Mouse (Mus musculus) forebrain, embryonic 13.5 days (tissue): ENCODE results near the gene Macrod1. TPM values are rescaled to one million over a fixed set of nuclear protein-coding genes. Genes with fewer than 3 reads are reported as not detected.

Experiments used
- ATAC-seq: fragments of 200-750 bp; cut with Nextera tagmentation; 2 replicates; pipeline ENCODE4 v1.8.0; 2017
- H3K27ac ChIP-seq: fragments of 300-500 bp; sonication (generic); 2 replicates; pipeline ENCODE4 v1.5.1; 2015; ENCODE audit warnings: inconsistent platforms, mild to moderate bottlenecking, moderate library complexity
- H3K27me3 ChIP-seq: fragments of 300-500 bp; sonication (generic); 2 replicates; pipeline ENCODE4 v1.6.1; 2015; ENCODE audit warnings: mild to moderate bottlenecking, inconsistent platforms
- H3K36me3 ChIP-seq: fragments of 300-500 bp; sonication (generic); 2 replicates; pipeline ENCODE4 v1.6.1; 2015; ENCODE audit warnings: mild to moderate bottlenecking, inconsistent platforms; ENCODE audit not compliant: poor library complexity, severe bottlenecking
- H3K4me1 ChIP-seq: fragments of 300-500 bp; sonication (generic); 2 replicates; pipeline ENCODE4 v1.6.1; 2015; ENCODE audit warnings: inconsistent platforms
- H3K4me2 ChIP-seq: fragments of 300-500 bp; sonication (generic); 2 replicates; pipeline ENCODE4 v1.6.1; 2015; ENCODE audit warnings: inconsistent platforms, mild to moderate bottlenecking, moderate library complexity
- H3K4me3 ChIP-seq: fragments of 300-500 bp; sonication (generic); 2 replicates; pipeline ENCODE4 v1.5.1; 2015; ENCODE audit warnings: mild to moderate bottlenecking, inconsistent platforms
- H3K9ac ChIP-seq: fragments of 300-500 bp; sonication (generic); 2 replicates; pipeline ENCODE4 v1.6.1; 2015; ENCODE audit warnings: mild to moderate bottlenecking, inconsistent platforms
- H3K9me3 ChIP-seq: fragments of 300-500 bp; sonication (generic); replicated peaks from 2 replicates; pipeline ENCODE4 v1.6.1; 2016; ENCODE audit warnings: inconsistent platforms
- WGBS: fragments of 180-500 bp; shearing (Covaris S2); methylation state at CpG from one replicate; pipeline ENCODE4 v1.1.7; 2015; 5-methylcytosine and 5-hydroxymethylcytosine counted together
- polyA plus RNA-seq: library from polyadenylated mRNA; unstranded; fragments of >200 nt; fragmentation: Nextera tagmentation; extraction: Ambion mirVana; gene quantifications from 2 replicates; pipeline ENCODE4 v1.2.1, GENCODE M21; 2015

Gene Macrod1
- polyA plus RNA-seq, 1 experiment from 2014 or later: 4.4 TPM

DNA sequence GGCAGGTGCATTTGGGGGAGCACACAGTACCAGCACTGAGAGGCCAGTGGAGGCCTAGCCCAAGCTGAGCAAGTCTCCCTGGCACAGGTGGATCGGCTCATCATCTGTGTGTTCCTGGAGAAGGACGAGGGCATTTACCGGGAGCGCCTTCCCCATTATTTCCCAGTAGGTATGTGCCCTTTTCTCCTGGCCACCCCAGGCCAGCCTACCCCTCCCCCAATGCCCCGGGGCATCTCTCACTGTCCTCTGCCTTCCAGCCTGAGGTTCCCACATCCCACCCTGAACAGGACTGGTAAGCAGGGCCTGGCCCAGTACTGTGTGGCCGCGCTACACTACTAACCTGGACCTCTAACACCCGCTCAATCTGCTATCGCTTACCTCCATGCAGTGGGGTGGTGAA lies 140.8 kb downstream of the Macrod1 start:
- H3K27ac ChIP-seq: no peak overlapping the region
- no peak for ATAC-seq
- no peak overlapping the region for H3K4me3 ChIP-seq
- no peak overlapping the region for H3K9ac ChIP-seq
- 77% methylated on average over 9 of the region's 9 CpGs for WGBS
- H3K27me3 ChIP-seq: peaks cover 7% of the 10 kb centered on the region; the same call in 1 of the 2 replicates
- H3K9me3 ChIP-seq: no peaks in the 10 kb centered on the region
- H3K36me3 ChIP-seq: peaks cover 55% of the 10 kb centered on the region
- peaks cover 30% of the 10 kb centered on the region for H3K4me1 ChIP-seq
- H3K4me2 ChIP-seq: no peak overlapping the region

DNA sequence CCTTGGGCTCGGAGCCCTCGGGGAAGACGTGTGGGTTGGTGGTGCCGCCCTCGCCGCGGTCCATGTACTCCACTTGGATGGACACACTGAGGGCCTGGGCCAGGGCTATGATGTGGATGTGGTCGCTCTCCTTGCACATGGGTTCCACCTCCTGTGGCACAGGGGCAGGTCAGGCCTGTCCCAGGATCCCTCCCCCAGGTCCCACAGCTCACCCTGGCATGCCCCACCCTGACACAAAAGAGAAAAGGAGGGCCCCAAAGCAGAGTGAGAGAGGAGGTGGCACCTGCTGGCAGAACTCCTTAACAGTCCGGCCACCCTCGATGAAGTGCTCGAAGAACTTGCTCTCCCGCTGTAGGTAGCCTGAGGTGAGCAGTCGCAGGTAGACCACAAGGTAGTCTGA lies 142.5 kb downstream of the Macrod1 start:
- Histone ChIP-seq H3K27me3 (0 out of 2 replicates have a peak, but pooled peaks cover 4% of the 10 kb centered on the region), H3K4me2 (no peak overlapping the region), H3K4me3 (no peak overlapping the region), H3K4me1 (peaks cover 28% of the 10 kb centered on the region), H3K9ac (no peak overlapping the region), H3K27ac (no peak overlapping the region), H3K9me3 (no peaks in the 10 kb centered on the region), H3K36me3 (peaks cover 71% of the 10 kb centered on the region)
- ATAC-seq: no peak
- 93% methylated on average over 13 of the region's 13 CpGs for WGBS

DNA sequence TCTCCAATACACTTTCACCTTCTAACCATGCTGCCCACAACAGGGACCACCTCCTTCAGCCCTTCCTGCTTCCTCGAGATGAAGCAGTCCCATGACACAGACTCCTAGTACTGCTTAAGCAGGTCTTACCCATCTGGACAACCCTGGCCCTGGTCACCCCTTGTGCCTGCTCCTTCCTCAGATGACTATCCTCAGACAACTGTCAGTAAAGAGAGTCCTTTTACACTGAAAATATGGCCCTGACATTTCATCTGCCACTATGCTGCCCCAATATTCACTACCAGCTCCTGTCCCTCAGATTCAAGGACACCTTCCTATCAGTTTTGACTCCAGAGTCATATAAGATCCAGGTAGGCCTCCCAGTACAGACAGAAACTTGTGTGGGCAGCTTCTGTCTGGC lies 143.8 kb downstream of the Macrod1 start:
- Histone ChIP-seq H3K36me3 (peaks cover 74% of the 10 kb centered on the region), H3K4me2 (no peak overlapping the region), H3K9me3 (no peaks in the 10 kb centered on the region), H3K4me3 (no peak overlapping the region), H3K4me1 (peaks cover 41% of the 10 kb centered on the region), H3K9ac (no peak overlapping the region), H3K27me3 (no peaks in the 10 kb centered on the region), H3K27ac (no peak overlapping the region)
- WGBS: 68% methylated on average over 1 of the region's 1 CpGs
- ATAC-seq: no peak

DNA sequence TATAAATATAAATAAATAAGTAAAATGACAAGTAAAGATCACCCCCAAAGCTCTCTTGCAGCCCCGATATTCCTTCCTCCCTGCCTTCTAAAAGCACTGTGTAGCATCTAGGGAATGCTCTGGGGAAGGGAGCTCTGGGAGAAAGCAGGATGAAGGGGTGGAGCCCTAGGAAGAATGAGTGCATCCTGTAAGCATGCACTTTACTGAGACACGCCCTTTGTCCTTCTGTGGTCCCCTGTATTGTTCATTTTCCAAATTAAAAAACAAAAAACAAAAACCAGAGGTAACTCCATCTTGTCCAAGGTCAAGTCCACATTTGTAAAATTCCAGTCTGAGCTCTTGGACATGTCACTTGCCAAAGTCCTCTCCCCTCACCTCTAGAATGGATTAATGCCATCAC lies 148.3 kb downstream of the Macrod1 start:
- Histone ChIP-seq H3K4me3 (peak overlapping the region; percentile 85), H3K36me3 (peaks cover 42% of the 10 kb centered on the region), H3K4me1 (peaks cover 32% of the 10 kb centered on the region), H3K9ac (peak overlapping the region; percentile 85), H3K4me2 (peak overlapping the region; percentile 93), H3K9me3 (no peaks in the 10 kb centered on the region), H3K27me3 (no peaks in the 10 kb centered on the region), H3K27ac (no peak overlapping the region)
- no peak for ATAC-seq
- 80% methylated on average over 2 of the region's 2 CpGs for WGBS

DNA sequence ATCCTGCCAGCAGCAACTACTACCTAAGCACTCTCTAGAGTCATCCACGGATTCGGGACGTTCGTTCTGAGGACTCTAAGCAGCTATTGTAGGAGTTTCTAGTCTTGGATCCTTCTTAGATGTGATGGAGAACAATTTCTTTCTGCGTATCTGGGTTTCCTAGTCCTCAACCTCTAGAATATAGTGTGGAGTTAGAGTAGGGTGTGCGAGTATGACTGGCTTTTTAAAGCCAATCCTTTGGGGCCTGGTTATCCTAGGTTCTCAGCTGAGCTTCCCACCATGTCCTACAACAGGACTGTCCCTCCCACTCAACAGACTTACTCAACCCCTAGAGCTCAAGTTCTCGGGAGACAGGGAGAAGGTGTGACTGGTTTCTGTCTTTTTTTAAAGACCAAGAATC lies 148.7 kb downstream of the Macrod1 start:
- peak overlapping the region; percentile 85 for H3K4me3 ChIP-seq
- peak overlapping the region; percentile 85 for H3K9ac ChIP-seq
- peak overlapping the region; percentile 93 for H3K4me2 ChIP-seq
- peaks cover 38% of the 10 kb centered on the region for H3K36me3 ChIP-seq
- H3K4me1 ChIP-seq: peaks cover 32% of the 10 kb centered on the region
- H3K27me3 ChIP-seq: no peaks in the 10 kb centered on the region
- WGBS: 33% methylated on average over 7 of the region's 7 CpGs
- no peak for ATAC-seq
- H3K27ac ChIP-seq: peak overlapping the region; percentile 93
- H3K9me3 ChIP-seq: no peaks in the 10 kb centered on the region

DNA sequence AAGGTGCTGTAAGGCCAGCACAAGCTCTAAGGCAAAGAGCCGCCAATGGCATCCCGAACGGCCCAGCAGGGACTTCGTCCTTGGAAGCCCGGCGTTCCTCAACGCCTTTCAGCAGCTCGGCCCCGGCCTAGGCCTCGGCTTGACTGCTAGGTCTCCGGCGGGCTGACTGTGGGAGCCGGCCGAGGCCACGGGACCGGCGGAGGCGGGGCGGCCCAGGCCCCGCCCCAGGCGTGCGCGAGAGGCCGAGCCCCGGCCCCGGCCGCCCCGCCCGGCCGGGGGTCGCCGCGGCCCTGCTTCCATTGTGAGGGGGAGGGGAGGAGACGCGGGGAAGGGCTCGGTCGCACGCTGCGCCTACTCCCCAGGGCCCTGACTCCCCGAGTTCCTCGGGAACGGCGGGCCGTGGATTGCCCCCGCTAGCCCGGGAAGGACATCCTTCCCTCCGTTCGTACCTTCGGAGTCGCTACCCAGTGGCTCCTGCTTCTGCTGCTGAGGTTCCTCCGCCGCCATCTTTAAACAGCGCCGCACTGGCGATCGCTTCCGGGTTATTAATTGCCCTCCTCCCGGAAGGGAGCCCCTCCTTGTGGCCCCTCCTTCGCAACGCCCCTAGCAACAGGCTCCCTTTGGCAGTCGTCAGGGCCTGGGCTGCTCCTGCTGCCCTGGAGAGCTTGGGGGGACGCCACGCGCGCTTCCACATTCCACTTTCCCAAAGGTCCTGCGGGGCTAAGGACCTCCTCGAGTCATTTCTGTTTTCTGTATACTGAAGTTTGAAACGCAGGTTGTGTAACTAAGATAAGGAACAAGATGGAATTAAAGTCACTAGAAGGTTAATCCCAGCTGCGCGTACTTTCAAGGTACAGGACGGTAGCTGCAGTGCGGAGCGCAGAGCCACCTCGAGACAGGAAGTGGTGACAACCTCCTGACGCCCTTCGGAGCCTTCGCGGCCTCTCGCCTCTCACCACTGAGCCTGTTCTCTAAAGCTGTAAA lies 149.4 kb downstream of the Macrod1 start, which contains the start of gene Otub1:
Gene Otub1 (minus strand): TSS at position 564 of the 984 bp plus-strand sequence.
- Histone ChIP-seq H3K9me3 (no peaks in the 10 kb centered on the region), H3K27ac (peak within 1 kb of the TSS; percentile 93), H3K4me3 (peak within 1 kb of the TSS; percentile 85), H3K4me1 (peaks cover 32% of the 10 kb centered on the region), H3K27me3 (no peaks in the 10 kb centered on the region), H3K9ac (peak within 1 kb of the TSS; percentile 85), H3K4me2 (peak within 1 kb of the TSS; percentile 93), H3K36me3 (peaks cover 31% of the 10 kb centered on the region)
- under 1% methylated on average over 53 of the region's 79 CpGs for WGBS
- peak; percentile 97 for ATAC-seq

DNA sequence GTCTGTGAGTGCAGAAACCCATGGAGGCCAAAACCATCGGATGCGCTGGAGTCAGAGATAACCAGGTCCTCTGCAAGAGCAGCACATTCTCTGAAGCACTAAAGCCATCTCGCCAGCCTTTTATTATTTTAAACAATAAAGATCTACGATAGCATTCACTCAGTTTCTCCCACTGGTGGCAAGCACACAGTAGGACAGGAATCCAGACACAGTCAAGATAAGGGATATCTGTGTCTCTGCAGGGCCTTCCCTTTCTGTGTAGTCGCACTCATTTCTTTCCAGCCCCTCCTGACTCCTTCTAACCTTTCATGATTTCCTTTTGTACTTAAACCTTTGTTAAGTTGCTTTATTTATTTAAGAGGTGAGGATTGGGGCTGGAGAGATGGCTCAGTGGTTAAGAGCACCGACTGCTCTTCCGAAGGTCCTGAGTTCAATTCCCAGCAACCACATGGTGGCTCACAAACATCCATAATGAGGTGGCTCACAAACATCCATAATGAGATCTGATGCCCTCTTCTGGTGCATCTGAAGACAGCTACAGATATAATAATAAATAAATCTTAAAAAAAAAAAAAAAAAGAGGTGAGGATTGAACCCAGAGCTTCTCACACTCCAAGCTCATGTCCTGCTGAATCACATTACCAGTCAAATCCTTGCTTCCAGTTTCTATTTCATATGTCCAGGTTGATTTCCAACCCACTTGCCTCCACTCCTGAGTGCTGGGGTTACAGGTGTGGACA lies 153.5 kb downstream of the Macrod1 start:
- 92% methylated on average over 7 of the region's 7 CpGs for whole genome bisulfite sequencing
- no peak for ATAC-seq
- Histone ChIP-seq H3K4me3 (no peak overlapping the region), H3K4me2 (no peak overlapping the region), H3K9ac (no peak overlapping the region), H3K9me3 (no peaks in the 10 kb centered on the region), H3K36me3 (peaks cover 29% of the 10 kb centered on the region), H3K4me1 (peaks cover 19% of the 10 kb centered on the region), H3K27me3 (no peaks in the 10 kb centered on the region), H3K27ac (no peak overlapping the region)

DNA sequence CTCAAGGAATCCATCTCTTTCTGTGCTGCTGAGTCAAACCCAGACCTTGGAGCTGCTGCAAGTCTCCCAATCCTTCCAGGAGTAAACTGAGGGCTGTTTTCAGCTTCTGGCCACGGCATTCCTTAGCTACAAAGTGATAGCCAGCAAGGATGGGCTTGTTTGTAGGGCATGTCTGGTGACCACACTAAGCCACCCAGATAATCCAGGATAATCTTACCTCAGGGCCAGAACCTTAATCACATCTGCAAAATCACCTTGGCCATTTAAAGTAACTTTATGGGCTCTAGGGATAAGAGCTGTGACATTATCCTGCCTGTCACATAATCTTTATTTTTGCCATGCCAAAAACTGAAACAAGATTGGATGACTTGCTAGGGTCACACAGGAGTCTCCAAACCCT lies 155.6 kb downstream of the Macrod1 start:
- H3K27me3 ChIP-seq: no peaks in the 10 kb centered on the region
- no peaks in the 10 kb centered on the region for H3K9me3 ChIP-seq
- no peak overlapping the region for H3K27ac ChIP-seq
- H3K4me3 ChIP-seq: no peak overlapping the region
- H3K4me2 ChIP-seq: no peak overlapping the region
- peaks cover 38% of the 10 kb centered on the region for H3K36me3 ChIP-seq
- no peak for ATAC-seq
- no peak overlapping the region for H3K9ac ChIP-seq
- peaks cover 24% of the 10 kb centered on the region for H3K4me1 ChIP-seq
- 81% methylated on average over 1 of the region's 1 CpGs for WGBS

DNA sequence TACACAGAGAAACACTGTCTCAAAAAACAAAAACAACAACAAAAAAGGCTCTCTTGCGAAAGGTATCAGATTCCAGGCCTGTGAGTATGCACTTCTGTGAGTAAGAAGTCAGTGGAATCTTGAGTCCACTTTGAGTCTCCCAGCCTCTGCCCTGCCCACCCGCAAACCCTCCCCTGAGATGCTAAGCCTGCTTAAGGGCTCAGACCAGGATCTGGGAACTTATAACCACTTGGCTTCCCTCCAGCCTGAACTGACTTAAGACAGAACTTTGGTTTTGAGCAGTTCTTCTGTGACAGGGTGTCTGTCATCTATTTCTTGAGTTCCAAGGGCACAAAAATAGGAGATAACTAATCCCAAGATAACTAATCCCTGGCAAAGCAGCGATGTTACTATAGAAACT lies 156.4 kb downstream of the Macrod1 start:
- 92% methylated on average over 3 of the region's 3 CpGs for WGBS
- Histone ChIP-seq H3K9me3 (no peaks in the 10 kb centered on the region), H3K4me2 (no peak overlapping the region), H3K4me1 (peaks cover 28% of the 10 kb centered on the region), H3K9ac (no peak overlapping the region), H3K27ac (no peak overlapping the region), H3K4me3 (no peak overlapping the region), H3K36me3 (peaks cover 38% of the 10 kb centered on the region), H3K27me3 (no peaks in the 10 kb centered on the region)
- no peak for ATAC-seq

DNA sequence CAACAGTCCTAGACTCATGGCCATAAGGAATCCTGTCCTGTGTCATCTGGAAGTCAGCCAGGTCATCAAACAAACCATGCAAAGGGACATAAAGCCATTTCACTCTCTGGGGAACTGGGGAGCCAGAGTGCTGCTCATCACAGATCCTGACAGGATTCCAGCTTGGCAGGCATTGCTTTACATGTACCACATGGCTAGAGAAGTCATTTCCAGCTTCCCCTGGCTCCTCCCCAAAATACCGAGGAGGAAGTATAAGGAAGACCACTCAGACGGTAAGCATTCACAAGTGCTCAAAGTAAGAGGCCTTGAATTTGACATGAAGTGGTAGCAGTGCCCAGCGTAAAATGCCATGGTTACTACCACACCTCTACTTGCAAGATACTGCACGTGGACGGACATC lies 157.9 kb downstream of the Macrod1 start:
- 92% methylated on average over 5 of the region's 5 CpGs for whole genome bisulfite sequencing
- no peak overlapping the region for H3K4me3 ChIP-seq
- H3K4me1 ChIP-seq: peaks cover 34% of the 10 kb centered on the region
- no peaks in the 10 kb centered on the region for H3K9me3 ChIP-seq
- ATAC-seq: no peak
- H3K4me2 ChIP-seq: no peak overlapping the region
- H3K9ac ChIP-seq: no peak overlapping the region
- H3K27me3 ChIP-seq: no peaks in the 10 kb centered on the region
- peaks cover 38% of the 10 kb centered on the region for H3K36me3 ChIP-seq
- no peak overlapping the region for H3K27ac ChIP-seq

DNA sequence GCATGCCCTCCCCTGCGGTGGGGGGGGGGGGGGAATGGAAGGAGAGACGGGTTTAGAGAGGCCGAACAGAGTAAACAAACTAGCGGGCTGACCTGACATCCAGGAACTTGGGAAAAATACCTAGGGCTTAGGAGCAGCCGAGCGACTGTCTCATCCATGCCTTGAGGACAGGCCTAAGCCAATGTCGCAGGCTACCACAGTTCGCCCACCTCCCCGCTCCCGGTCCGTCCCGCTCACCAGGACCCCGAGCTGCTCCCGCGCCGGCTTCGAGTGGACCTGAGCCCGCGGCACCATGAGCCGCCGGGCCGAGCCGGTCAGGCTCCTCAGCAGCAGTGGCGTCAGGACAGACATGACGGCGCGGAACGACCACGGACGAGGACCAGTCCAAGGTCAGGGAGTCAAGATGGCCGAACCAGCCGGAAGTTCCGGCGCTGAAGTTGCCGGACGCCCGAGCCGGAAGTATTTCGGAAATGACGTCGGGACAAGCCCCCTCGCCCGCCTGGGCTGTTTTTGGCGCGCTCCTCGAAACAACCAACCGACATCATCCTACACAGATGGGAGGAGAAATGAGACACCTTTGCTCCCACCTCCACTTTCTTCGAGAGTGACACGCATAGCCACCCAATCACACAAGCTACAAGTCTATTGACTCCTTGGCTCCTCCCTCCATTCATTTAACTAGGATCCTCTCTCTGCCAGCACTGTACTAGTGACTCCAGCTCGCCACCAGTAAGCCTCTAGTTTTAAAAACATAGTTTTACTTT lies 160.7 kb downstream of the Macrod1 start, which contains the start of gene Cox8a:
Gene Cox8a (minus strand): TSS at position 455 of the 764 bp plus-strand sequence.
- Histone ChIP-seq H3K27me3 (no peaks in the 10 kb centered on the region), H3K4me2 (peak within 1 kb of the TSS; percentile 82), H3K4me3 (peak within 1 kb of the TSS; percentile 79), H3K4me1 (peaks cover 34% of the 10 kb centered on the region), H3K9me3 (no peaks in the 10 kb centered on the region), H3K36me3 (peaks cover 30% of the 10 kb centered on the region), H3K9ac (peak within 1 kb of the TSS; percentile 81), H3K27ac (peak within 1 kb of the TSS; percentile 67)
- under 1% methylated on average over 50 of the region's 50 CpGs for WGBS
- ATAC-seq: peak; percentile 98
